Mouse (Mus musculus): ENCODE measurements around the gene Olfr1175-ps.

DNA sequence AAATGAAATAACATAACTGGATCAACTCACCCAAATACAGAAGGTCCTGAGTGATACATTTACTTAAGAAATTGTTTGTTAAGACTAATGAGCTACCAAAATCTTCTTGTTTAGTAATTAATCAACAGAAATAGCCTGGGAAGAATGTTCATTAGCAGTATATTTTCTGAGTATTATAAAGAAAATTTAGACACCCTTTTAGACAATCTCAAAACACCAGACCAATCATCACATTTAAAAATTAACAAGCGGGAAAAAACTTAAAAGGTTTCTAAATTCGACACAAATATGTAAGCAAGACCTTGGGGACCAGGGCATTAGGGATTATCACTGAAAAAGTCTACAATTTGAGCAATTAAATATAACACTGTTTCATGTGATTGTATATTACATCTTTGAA lies at the start of gene Olfr1175-ps:
- TF ChIP-seq CTCF (IDR thresholded peaks at IDR 0.05; ENCODE audit: borderline replicate concordance, insufficient read depth, low read length) (no peak), POLR2A (IDR thresholded peaks at IDR 0.05; ENCODE audit: low read depth, low read length) (no peak)

Measured in embryonic fibroblast, embryonic 13.5 days (primary cell).